Mouse (Mus musculus): ENCODE measurements around the gene Phf21a. TPM values are rescaled to one million over a fixed set of nuclear protein-coding genes. Genes with fewer than 3 reads are reported as not detected.
A peak's percentile ranks its signal among the peaks of the same experiment; 100 is the strongest.

Phf21a gene
- polyA plus RNA-seq, 1 experiment from 2014 or later = 35.8 TPM

GRCm38 (mm10) chr2:92402591-92403326, 309.8 kb downstream of the Phf21a start:
- no peak for ATAC-seq (ENCODE audit: insufficient number of reproducible peaks, insufficient read depth, low FRiP score, low read depth)
- Histone ChIP-seq H3K36me3 (ENCODE audit: control insufficient read depth, insufficient read depth, low read length) (peaks cover 16% of the 10 kb centered on the region), H3K27ac (ENCODE audit: low read length) (no peak overlapping the region), H3K4me3 (ENCODE audit: low read depth, low read length) (no peak overlapping the region), H3K27me3 (ENCODE audit: control insufficient read depth, insufficient read depth, low read length) (no peaks in the 10 kb centered on the region), H3K9me3 (ENCODE audit: control insufficient read depth, low read depth, low read length) (no peaks in the 10 kb centered on the region), H3K4me1 (ENCODE audit: control insufficient read depth, insufficient read depth, low read length) (no peaks in the 10 kb centered on the region), H3K9ac (replicated peaks; ENCODE audit: low read depth, low read length) (no peak overlapping the region), H3K4me2 (replicated peaks; ENCODE audit: low read depth, low read length) (no peak overlapping the region)
- WGBS = 81% methylated on average over 4 of the region's 4 CpGs

DNA sequence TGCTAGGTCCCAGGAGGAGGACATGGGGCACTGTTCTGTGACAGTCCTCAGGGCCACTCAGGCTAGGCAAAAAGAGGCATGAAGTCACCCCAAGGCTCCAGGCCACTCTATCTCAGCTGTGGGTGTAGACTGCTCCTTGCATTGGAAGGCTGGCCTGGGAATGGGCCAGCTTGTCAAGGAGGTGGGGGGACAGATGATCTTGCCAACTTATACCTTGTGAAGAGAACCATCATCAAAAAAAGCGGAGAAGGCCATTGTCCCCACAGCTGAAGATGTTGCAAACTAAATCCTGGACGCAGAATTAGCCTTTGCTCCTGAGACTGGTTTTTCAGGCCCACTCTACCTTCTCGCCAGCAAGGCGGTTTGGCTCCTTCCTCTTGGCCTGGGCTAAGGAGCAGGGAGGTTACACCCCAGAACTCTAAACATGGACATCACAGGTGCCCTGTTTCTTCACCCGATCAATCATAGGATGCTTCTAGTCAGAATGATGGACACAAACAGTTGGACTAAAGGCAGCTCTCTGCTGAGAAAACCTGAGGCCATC, 310.9 kb downstream of the Phf21a start:
- 95% methylated on average over 5 of the region's 5 CpGs for WGBS

DNA sequence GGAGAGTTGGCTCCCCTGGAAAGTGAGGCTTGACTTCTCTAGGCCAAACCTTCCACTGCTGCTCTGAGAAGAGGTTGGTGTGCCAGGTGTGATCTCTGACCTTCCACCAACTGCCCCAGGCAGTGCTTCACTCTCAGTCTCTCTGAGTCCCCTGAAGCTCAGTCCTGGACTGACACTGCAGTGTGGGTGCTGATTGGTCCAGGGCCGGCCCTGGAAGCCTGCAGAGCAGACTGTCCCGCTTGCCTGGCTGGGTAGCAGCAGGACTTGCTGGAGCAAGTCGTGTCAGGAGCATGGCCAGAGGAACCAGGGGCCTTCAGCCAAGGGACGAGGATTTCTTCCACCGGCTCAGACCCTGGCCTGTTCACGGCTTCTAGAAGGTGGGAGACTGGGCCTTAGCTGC, 311.8 kb downstream of the Phf21a start:
- no peak overlapping the region for H3K9ac ChIP-seq (replicated peaks; ENCODE audit: low read depth, low read length)
- no peak overlapping the region for H3K27ac ChIP-seq (ENCODE audit: low read length)
- no peak overlapping the region for H3K4me3 ChIP-seq (ENCODE audit: low read depth, low read length)
- H3K4me1 ChIP-seq (ENCODE audit: control insufficient read depth, insufficient read depth, low read length) = no peaks in the 10 kb centered on the region
- H3K27me3 ChIP-seq (ENCODE audit: control insufficient read depth, insufficient read depth, low read length) = no peaks in the 10 kb centered on the region
- H3K9me3 ChIP-seq (ENCODE audit: control insufficient read depth, low read depth, low read length) = no peaks in the 10 kb centered on the region
- H3K36me3 ChIP-seq (ENCODE audit: control insufficient read depth, insufficient read depth, low read length) = peaks cover 35% of the 10 kb centered on the region
- no peak overlapping the region for H3K4me2 ChIP-seq (replicated peaks; ENCODE audit: low read depth, low read length)
- ATAC-seq (ENCODE audit: insufficient number of reproducible peaks, insufficient read depth, low FRiP score, low read depth) = no peak
- WGBS = 82% methylated on average over 6 of the region's 6 CpGs

More for the DNA sequence above, 310.9 kb downstream of the Phf21a start:
- no peak overlapping the region for H3K27ac ChIP-seq (ENCODE audit: low read length)
- no peaks in the 10 kb centered on the region for H3K9me3 ChIP-seq (ENCODE audit: control insufficient read depth, low read depth, low read length)
- no peak overlapping the region for H3K4me3 ChIP-seq (ENCODE audit: low read depth, low read length)
- H3K9ac ChIP-seq (replicated peaks; ENCODE audit: low read depth, low read length) = no peak overlapping the region
- H3K36me3 ChIP-seq (ENCODE audit: control insufficient read depth, insufficient read depth, low read length) = peaks cover 27% of the 10 kb centered on the region
- no peaks in the 10 kb centered on the region for H3K27me3 ChIP-seq (ENCODE audit: control insufficient read depth, insufficient read depth, low read length)
- ATAC-seq (ENCODE audit: insufficient number of reproducible peaks, insufficient read depth, low FRiP score, low read depth) = no peak
- no peaks in the 10 kb centered on the region for H3K4me1 ChIP-seq (ENCODE audit: control insufficient read depth, insufficient read depth, low read length)
- no peak overlapping the region for H3K4me2 ChIP-seq (replicated peaks; ENCODE audit: low read depth, low read length)

DNA sequence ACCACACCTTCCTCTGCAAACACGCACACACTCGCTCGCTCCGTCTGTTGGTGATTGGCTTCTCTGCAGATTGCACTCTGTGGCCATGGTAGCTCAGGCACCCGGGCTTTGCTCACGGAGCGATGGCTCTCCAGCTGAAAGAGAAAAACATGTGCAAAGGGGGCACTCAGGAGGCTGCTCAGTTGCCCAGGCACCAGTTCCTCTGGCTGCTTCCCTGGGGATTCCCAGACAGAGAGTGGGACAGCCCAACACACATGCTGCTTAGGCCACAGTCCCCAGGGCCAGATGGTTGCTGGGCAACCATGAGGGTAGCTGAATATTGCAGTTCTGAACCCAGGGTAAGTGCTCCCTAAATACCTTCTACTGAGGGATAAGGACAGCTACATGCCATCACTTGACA, 312.8 kb downstream of the Phf21a start:
- no peak for ATAC-seq (ENCODE audit: insufficient number of reproducible peaks, insufficient read depth, low FRiP score, low read depth)
- 89% methylated on average over 7 of the region's 7 CpGs for WGBS
- H3K4me2 ChIP-seq (replicated peaks; ENCODE audit: low read depth, low read length) = no peak overlapping the region
- no peak overlapping the region for H3K27ac ChIP-seq (ENCODE audit: low read length)
- H3K9me3 ChIP-seq (ENCODE audit: control insufficient read depth, low read depth, low read length) = no peaks in the 10 kb centered on the region
- no peaks in the 10 kb centered on the region for H3K4me1 ChIP-seq (ENCODE audit: control insufficient read depth, insufficient read depth, low read length)
- H3K36me3 ChIP-seq (ENCODE audit: control insufficient read depth, insufficient read depth, low read length) = peaks cover 43% of the 10 kb centered on the region
- H3K27me3 ChIP-seq (ENCODE audit: control insufficient read depth, insufficient read depth, low read length) = no peaks in the 10 kb centered on the region
- H3K4me3 ChIP-seq (ENCODE audit: low read depth, low read length) = no peak overlapping the region
- H3K9ac ChIP-seq (replicated peaks; ENCODE audit: low read depth, low read length) = no peak overlapping the region

DNA sequence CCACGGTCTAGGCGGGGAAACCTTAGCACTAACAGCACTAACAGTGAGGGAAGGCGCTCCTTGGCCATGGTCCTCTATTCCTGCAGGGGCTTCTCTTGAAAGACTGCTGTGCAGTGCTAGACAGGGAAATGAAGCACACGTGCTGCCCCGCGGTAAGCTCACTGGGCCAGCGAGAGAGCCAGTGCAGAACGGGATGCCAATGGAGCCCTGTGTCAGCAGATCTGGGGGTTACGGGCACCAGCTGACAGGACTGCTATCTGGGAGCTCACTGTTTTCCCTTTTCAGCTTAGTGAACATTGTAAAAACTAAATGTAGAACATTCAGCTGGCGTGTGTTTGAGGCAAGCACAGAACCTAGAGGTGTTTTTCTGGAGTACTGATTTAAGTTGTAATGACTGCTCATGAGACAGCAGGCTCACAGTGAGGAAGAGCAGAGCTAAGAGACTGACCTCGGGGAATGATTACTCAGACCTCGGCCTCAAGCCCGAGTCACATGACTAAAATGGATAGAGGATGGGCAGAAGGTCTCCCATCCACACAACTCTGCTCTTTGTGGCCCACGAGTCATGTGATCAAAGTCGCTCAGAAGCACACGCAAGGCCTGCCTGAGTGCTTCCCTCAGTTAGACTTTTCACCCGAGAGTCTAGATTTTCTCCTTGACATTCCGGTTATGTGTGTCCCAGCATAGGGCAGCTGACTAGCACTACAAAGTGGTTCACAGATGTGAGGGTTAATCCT, 315.6 kb downstream of the Phf21a start:
- no peak for ATAC-seq (ENCODE audit: insufficient number of reproducible peaks, insufficient read depth, low FRiP score, low read depth)
- no peaks in the 10 kb centered on the region for H3K4me1 ChIP-seq (ENCODE audit: control insufficient read depth, insufficient read depth, low read length)
- H3K27ac ChIP-seq (ENCODE audit: low read length) = no peak overlapping the region
- H3K4me2 ChIP-seq (replicated peaks; ENCODE audit: low read depth, low read length) = no peak overlapping the region
- H3K9me3 ChIP-seq (ENCODE audit: control insufficient read depth, low read depth, low read length) = no peaks in the 10 kb centered on the region
- H3K4me3 ChIP-seq (ENCODE audit: low read depth, low read length) = no peak overlapping the region
- H3K36me3 ChIP-seq (ENCODE audit: control insufficient read depth, insufficient read depth, low read length) = peaks cover 68% of the 10 kb centered on the region
- no peaks in the 10 kb centered on the region for H3K27me3 ChIP-seq (ENCODE audit: control insufficient read depth, insufficient read depth, low read length)
- 86% methylated on average over 18 of the region's 18 CpGs for WGBS
- H3K9ac ChIP-seq (replicated peaks; ENCODE audit: low read depth, low read length) = no peak overlapping the region

DNA sequence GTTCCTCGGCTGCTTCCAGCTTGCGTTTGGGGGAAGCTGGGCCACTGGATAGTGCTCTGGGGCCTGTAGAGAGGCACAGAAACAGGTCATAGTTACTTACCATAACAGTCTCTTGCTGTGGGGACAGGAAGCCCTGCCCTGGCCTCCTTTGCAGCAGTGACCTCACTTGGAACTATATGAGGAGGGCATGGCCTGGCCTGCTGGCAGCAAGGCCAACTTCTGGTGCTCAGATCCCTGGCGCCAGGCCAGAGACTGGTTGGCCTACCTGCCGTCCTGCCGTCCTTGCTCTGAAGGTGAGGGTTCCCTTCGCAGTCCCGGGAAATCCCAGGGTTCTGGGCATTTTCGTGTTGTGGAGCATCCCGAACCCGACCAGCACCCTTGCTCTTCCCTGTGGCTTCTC, 318.8 kb downstream of the Phf21a start:
- H3K4me2 ChIP-seq (replicated peaks; ENCODE audit: low read depth, low read length) = no peak overlapping the region
- no peak for ATAC-seq (ENCODE audit: insufficient number of reproducible peaks, insufficient read depth, low FRiP score, low read depth)
- H3K9me3 ChIP-seq (ENCODE audit: control insufficient read depth, low read depth, low read length) = no peaks in the 10 kb centered on the region
- H3K4me3 ChIP-seq (ENCODE audit: low read depth, low read length) = no peak overlapping the region
- peaks cover 83% of the 10 kb centered on the region for H3K36me3 ChIP-seq (ENCODE audit: control insufficient read depth, insufficient read depth, low read length)
- H3K27ac ChIP-seq (ENCODE audit: low read length) = no peak overlapping the region
- no peak overlapping the region for H3K9ac ChIP-seq (replicated peaks; ENCODE audit: low read depth, low read length)
- no peaks in the 10 kb centered on the region for H3K4me1 ChIP-seq (ENCODE audit: control insufficient read depth, insufficient read depth, low read length)
- H3K27me3 ChIP-seq (ENCODE audit: control insufficient read depth, insufficient read depth, low read length) = no peaks in the 10 kb centered on the region
- WGBS = 91% methylated on average over 10 of the region's 10 CpGs

MicroRNAs within 50 kb of the gene (microRNA counts, 519-probe panel; counts per million panel counts)
- microRNA mmu-miR-1955 = 3,545 counts per million, percentile 70 among the panel's probes with 10 or more counts

Small RNAs within 50 kb of the gene (microRNA-seq; reads per million reads assigned to microRNA genes)
- 24.7 reads per million, percentile 30 among the genes with 10 or more reads in this experiment for gene Mir1955
- not detected for gene Mir7000

Other genes starting within 250 kb of the Phf21a start
- gene Chrm4, start 165.9 kb upstream of the Phf21a start, polyA plus RNA-seq (2014; fragmentation: Nextera tagmentation; extraction: Ambion mirVana) = 0.17 TPM in 1 of 2 replicates, not detected in the other
- gene Mdk, start 160.8 kb upstream of the Phf21a start, polyA plus RNA-seq (2014; fragmentation: Nextera tagmentation; extraction: Ambion mirVana) = 1,102 and 1,256 TPM in 2 replicates
- gene Gm9821, start 147.4 kb upstream of the Phf21a start, polyA plus RNA-seq (2014; fragmentation: Nextera tagmentation; extraction: Ambion mirVana) = 1.2 and 1.4 TPM in 2 replicates
- 45.4 and 47.9 TPM in 2 replicates for gene Dgkz, start 117.3 kb upstream of the Phf21a start, polyA plus RNA-seq (2014; fragmentation: Nextera tagmentation; extraction: Ambion mirVana)
- gene Creb3l1, start 68.6 kb upstream of the Phf21a start, polyA plus RNA-seq (2014; fragmentation: Nextera tagmentation; extraction: Ambion mirVana) = 33.2 and 35.2 TPM in 2 replicates

Data from stomach, embryonic 14.5 days (tissue).